Mouse (Mus musculus): Measurements from ENCODE around the gene Olfr120. TPM values are rescaled to one million over a fixed set of nuclear protein-coding genes. Genes with fewer than 3 reads are reported as not detected.

Olfr120 gene
- polyA plus RNA-seq (2021; fragmentation: Nextera tagmentation): not detected in 2 replicates
- long read RNA-seq, experiment 1: 0 reads
- long read RNA-seq, experiment 2: 0 reads

GRCm38 (mm10) chr17:37721508-37721907, at the start of gene Olfr120:
Olfr120 (plus strand) TSS chr17:37721808.

GRCm38 (mm10) chr17:37696264-37696663, 25.3 kb upstream of the Olfr120 start, which contains the start of gene Olfr119:
Olfr119 (plus strand) TSS chr17:37696564.

GRCm38 (mm10) chr17:37768307-37768706, 46.7 kb downstream of the Olfr120 start, which contains the start of gene Olfr122:
Olfr122 (plus strand) TSS chr17:37768607.

Other genes starting within 250 kb of the Olfr120 start
- gene H2-M2, start 238.3 kb upstream of the Olfr120 start, polyA plus RNA-seq (2021; fragmentation: Nextera tagmentation): not detected in 2 replicates
- gene Olfr110, start 229.3 kb upstream of the Olfr120 start, polyA plus RNA-seq (2021; fragmentation: Nextera tagmentation): not detected in 2 replicates
- not detected in 2 replicates for gene Olfr111, start 213.8 kb upstream of the Olfr120 start, polyA plus RNA-seq (2021; fragmentation: Nextera tagmentation)
- not detected in 2 replicates for gene Olfr112, start 152.4 kb upstream of the Olfr120 start, polyA plus RNA-seq (2021; fragmentation: Nextera tagmentation)
- not detected in 2 replicates for gene Olfr113, start 144.1 kb upstream of the Olfr120 start, polyA plus RNA-seq (2021; fragmentation: Nextera tagmentation)
- not detected in 2 replicates for gene Olfr114, start 129.1 kb upstream of the Olfr120 start, polyA plus RNA-seq (2021; fragmentation: Nextera tagmentation)
- not detected in 2 replicates for gene Olfr115, start 94.7 kb upstream of the Olfr120 start, polyA plus RNA-seq (2021; fragmentation: Nextera tagmentation)
- gene Olfr116, start 94.6 kb upstream of the Olfr120 start, polyA plus RNA-seq (2021; fragmentation: Nextera tagmentation): not detected in 2 replicates
- gene Olfr117, start 58.0 kb upstream of the Olfr120 start, polyA plus RNA-seq (2021; fragmentation: Nextera tagmentation): not detected in 2 replicates
- gene Olfr118, start 54.8 kb upstream of the Olfr120 start, polyA plus RNA-seq (2021; fragmentation: Nextera tagmentation): not detected in 2 replicates
- gene Olfr119, start 25.2 kb upstream of the Olfr120 start, polyA plus RNA-seq (2021; fragmentation: Nextera tagmentation): not detected in 2 replicates
- not detected in 2 replicates for gene Olfr121, start 27.0 kb downstream of the Olfr120 start, polyA plus RNA-seq (2021; fragmentation: Nextera tagmentation)
- gene Olfr122, start 46.8 kb downstream of the Olfr120 start, polyA plus RNA-seq (2021; fragmentation: Nextera tagmentation): not detected in 2 replicates
- not detected in 2 replicates for gene Olfr123, start 71.7 kb downstream of the Olfr120 start, polyA plus RNA-seq (2021; fragmentation: Nextera tagmentation)
- gene Olfr124, start 78.1 kb downstream of the Olfr120 start, polyA plus RNA-seq (2021; fragmentation: Nextera tagmentation): not detected in 2 replicates
- gene Olfr125, start 111.1 kb downstream of the Olfr120 start, polyA plus RNA-seq (2021; fragmentation: Nextera tagmentation): not detected in 2 replicates
- gene Olfr126, start 125.7 kb downstream of the Olfr120 start, polyA plus RNA-seq (2021; fragmentation: Nextera tagmentation): not detected in 2 replicates
- gene Olfr127, start 178.6 kb downstream of the Olfr120 start, polyA plus RNA-seq (2021; fragmentation: Nextera tagmentation): not detected in 2 replicates
- not detected in 2 replicates for gene Olfr128, start 198.7 kb downstream of the Olfr120 start, polyA plus RNA-seq (2021; fragmentation: Nextera tagmentation)
- gene Olfr761, start 231.3 kb downstream of the Olfr120 start, polyA plus RNA-seq (2021; fragmentation: Nextera tagmentation): not detected in 2 replicates

All from layer of hippocampus, adult 6 months (tissue).